Mouse (Mus musculus) layer of hippocampus, postnatal 36 days (tissue): ENCODE measurements at regions not wholly inside any gene's neighbourhood (a gene's known extent, or its start where the extent isn't known, plus 50 kb on each side); places are given as distances from the start of the nearest gene placed in this dataset.

ENCODE experiments used
- DNase-seq, 2 experiments: peaks; one replicate each; pipeline ENCODE4 v3.0.0; 2022

GRCm38 (mm10) chr6:98178005-98178404, 164.5 kb downstream of the Gm765 start:
- no peak for DNase-seq

- no peak for DNase-seq
Observed at GRCm38 (mm10) chr6:98149043-98149813, 193.3 kb downstream of the Gm765 start.

- DNase-seq: no peak
Observed at GRCm38 (mm10) chr6:98147855-98148254, 194.7 kb downstream of the Gm765 start.

- peak; percentile 14 to 29 for DNase-seq
Observed at GRCm38 (mm10) chr6:98132931-98133330, 209.6 kb downstream of the Gm765 start.

- no peak for DNase-seq
Observed at GRCm38 (mm10) chr6:98125434-98125833, 217.1 kb downstream of the Gm765 start.

GRCm38 (mm10) chr6:98118355-98119150, 224.0 kb downstream of the Gm765 start:
- no peak for DNase-seq

GRCm38 (mm10) chr6:98114327-98115134, 228.0 kb downstream of the Gm765 start:
- DNase-seq: no peak

- DNase-seq: no peak
Observed at GRCm38 (mm10) chr6:98113708-98114107, 228.8 kb downstream of the Gm765 start.

GRCm38 (mm10) chr6:98112495-98113115, 229.9 kb downstream of the Gm765 start:
- DNase-seq: no peak

- DNase-seq: no peak
Observed at GRCm38 (mm10) chr6:98107123-98107522, 235.4 kb downstream of the Gm765 start.

- peak; percentile 78 to 81 for DNase-seq
Observed at GRCm38 (mm10) chr6:98105280-98106090, 237.1 kb downstream of the Gm765 start.

GRCm38 (mm10) chr6:98104432-98104831, 238.1 kb downstream of the Gm765 start:
- DNase-seq: no peak

- no peak for DNase-seq
Observed at GRCm38 (mm10) chr6:98101023-98101422, 241.5 kb downstream of the Gm765 start.

- no peak for DNase-seq
Observed at GRCm38 (mm10) chr6:98099126-98099525, 243.4 kb downstream of the Gm765 start.

- no peak for DNase-seq
Observed at GRCm38 (mm10) chr6:98095243-98095642, 247.3 kb downstream of the Gm765 start.

- DNase-seq: peak in 1 of 2 experiments; percentile 6
Observed at GRCm38 (mm10) chr6:98089185-98089584, 253.4 kb downstream of the Gm765 start.

- no peak for DNase-seq
Observed at GRCm38 (mm10) chr6:98080076-98080475, 262.5 kb downstream of the Gm765 start.
